Mouse (Mus musculus) left cerebral cortex, adult 9 months (tissue): ENCODE measurements at regions not wholly inside any gene's neighbourhood (a gene's known extent, or its start where the extent isn't known, plus 50 kb on each side); places are given as distances from the start of the nearest gene placed in this dataset.
A peak's percentile ranks its signal among the peaks of the same experiment; 100 is the strongest.

Experiments used
- DNase-seq, 2 experiments: peaks; one replicate each; pipeline ENCODE4 v3.0.0; 2022; ENCODE audit warnings: low spot score in 2 of 2

DNA sequence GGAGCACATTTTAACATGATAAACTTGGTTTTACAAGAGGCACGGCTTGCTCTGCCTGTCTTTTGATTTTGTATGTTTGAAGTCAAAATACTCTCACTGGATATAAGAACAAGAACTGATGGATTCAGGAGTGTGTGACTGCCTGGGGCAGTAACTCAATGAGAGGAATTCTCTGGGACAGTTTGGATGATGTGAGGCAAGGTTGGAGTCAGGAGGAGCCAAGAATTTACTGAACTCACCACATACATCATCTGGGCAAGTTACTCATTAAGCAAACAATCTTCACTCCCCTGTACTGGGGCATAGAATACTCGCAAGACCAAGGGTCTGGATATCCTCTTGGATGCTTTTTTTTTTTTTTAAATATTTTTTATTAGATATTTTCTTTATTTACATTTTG lies 87.7 kb upstream of the 4933412E24Rik start:
- DNase-seq = no peak

- no peak for DNase-seq
These were observed 85.3 kb upstream of the 4933412E24Rik start for GRCm38 (mm10) chr15:60101485-60102280.

GRCm38 (mm10) chr15:60097141-60097540 lies 80.7 kb upstream of the 4933412E24Rik start:
- peak; percentile 13 to 79 for DNase-seq

DNA sequence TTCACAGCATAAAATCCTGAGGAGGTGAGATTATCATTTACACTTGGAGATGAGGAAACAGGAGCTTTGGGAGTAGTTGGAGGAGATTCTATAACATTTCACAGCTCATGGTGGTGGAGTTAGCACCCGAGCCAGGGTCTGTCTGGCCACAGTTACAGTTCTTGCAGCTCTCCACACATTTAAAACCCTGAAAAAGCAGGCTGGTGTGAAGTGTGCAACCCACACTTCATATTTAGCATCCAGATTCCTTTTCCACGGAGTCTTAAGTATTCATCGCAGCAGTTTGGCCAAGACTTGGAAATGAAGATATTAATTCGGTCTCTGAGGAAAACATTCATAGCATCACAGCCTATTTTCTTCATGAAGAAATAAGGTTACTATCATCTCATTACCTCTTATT lies 79.7 kb upstream of the 4933412E24Rik start:
- DNase-seq = no peak

- DNase-seq = no peak
These were observed 73.5 kb upstream of the 4933412E24Rik start for GRCm38 (mm10) chr15:60089921-60090320.

- peak in 1 of 2 experiments; percentile 14 for DNase-seq
These were observed 72.8 kb upstream of the 4933412E24Rik start for GRCm38 (mm10) chr15:60088964-60089899.
